Mouse (Mus musculus) lung, postnatal 0 days (tissue): ENCODE measurements around the gene Riok1. TPM values are rescaled to one million over a fixed set of nuclear protein-coding genes. Genes with fewer than 3 reads are reported as not detected.

Experiments
- ATAC-seq: fragments of 200-750 bp; cut with Nextera tagmentation; 2 replicates; pipeline ENCODE4 v1.8.0; 2017; ENCODE audit warnings: moderate library complexity
- DNase-seq: peaks from one replicate; pipeline ENCODE4 v3.0.0-alpha.2; 2016; ENCODE audit warnings: low spot score
- H3K27ac ChIP-seq: fragments of 300-500 bp; sonication (generic); 2 replicates; pipeline ENCODE4 v1.5.1; 2014; ENCODE audit warnings: antibody characterized with exemption, mild to moderate bottlenecking, low read length, mixed read lengths
- H3K27me3 ChIP-seq: fragments of 300-500 bp; sonication (generic); replicated peaks from 2 replicates; pipeline ENCODE4 v1.6.1; 2014; ENCODE audit warnings: low read length, mixed read lengths; ENCODE audit not compliant: insufficient read depth
- H3K36me3 ChIP-seq: fragments of 300-500 bp; sonication (generic); 2 replicates; pipeline ENCODE4 v1.6.1; 2014; ENCODE audit warnings: low read length, mixed read lengths; ENCODE audit not compliant: insufficient read depth
- H3K4me1 ChIP-seq: fragments of 300-500 bp; sonication (generic); 2 replicates; pipeline ENCODE4 v1.6.1; 2014; ENCODE audit warnings: antibody characterized with exemption, low read depth, low read length, mixed read lengths; ENCODE audit not compliant: insufficient read depth
- H3K4me2 ChIP-seq: fragments of 300-500 bp; sonication (generic); replicated peaks from 2 replicates; pipeline ENCODE4 v1.6.1; 2014; ENCODE audit warnings: low read depth, mild to moderate bottlenecking, low read length, moderate library complexity, mixed read lengths
- H3K4me3 ChIP-seq: fragments of 300-500 bp; sonication (generic); 2 replicates; pipeline ENCODE4 v1.5.1; 2014; ENCODE audit warnings: low read depth, low read length
- H3K9ac ChIP-seq: fragments of 300-500 bp; sonication (generic); replicated peaks from 2 replicates; pipeline ENCODE4 v1.6.1; 2014; ENCODE audit warnings: low read depth, mild to moderate bottlenecking
- H3K9me3 ChIP-seq: fragments of 300-500 bp; sonication (generic); 2 replicates; pipeline ENCODE4 v1.6.1; 2016; ENCODE audit warnings: low read length, mixed read lengths
- CTCF ChIP-seq: IDR thresholded peaks from 2 replicates; pipeline ENCODE4 v1.5.1; 2016; ENCODE audit warnings: antibody characterized with exemption, mild to moderate bottlenecking
- EP300 ChIP-seq: IDR thresholded peaks from 2 replicates; pipeline ENCODE4 v1.6.1; 2016; ENCODE audit warnings: antibody characterized with exemption, mild to moderate bottlenecking, control low read depth
- WGBS: fragments of 180-500 bp; shearing (Covaris S2); extraction: QIAGEN DNeasy Blood & Tissue Kit; methylation state at CpG from one replicate; pipeline ENCODE4 v1.1.7; 2014; 5-methylcytosine and 5-hydroxymethylcytosine counted together
- polyA plus RNA-seq: library from polyadenylated mRNA; unstranded; fragments of >200 nt; fragmentation: Nextera tagmentation; extraction: Ambion mirVana; gene quantifications from 2 replicates; pipeline ENCODE4 v1.2.1, GENCODE M21; 2015

The Riok1 gene
- 29.5 and 33.9 TPM in 2 replicates for polyA plus RNA-seq

DNA sequence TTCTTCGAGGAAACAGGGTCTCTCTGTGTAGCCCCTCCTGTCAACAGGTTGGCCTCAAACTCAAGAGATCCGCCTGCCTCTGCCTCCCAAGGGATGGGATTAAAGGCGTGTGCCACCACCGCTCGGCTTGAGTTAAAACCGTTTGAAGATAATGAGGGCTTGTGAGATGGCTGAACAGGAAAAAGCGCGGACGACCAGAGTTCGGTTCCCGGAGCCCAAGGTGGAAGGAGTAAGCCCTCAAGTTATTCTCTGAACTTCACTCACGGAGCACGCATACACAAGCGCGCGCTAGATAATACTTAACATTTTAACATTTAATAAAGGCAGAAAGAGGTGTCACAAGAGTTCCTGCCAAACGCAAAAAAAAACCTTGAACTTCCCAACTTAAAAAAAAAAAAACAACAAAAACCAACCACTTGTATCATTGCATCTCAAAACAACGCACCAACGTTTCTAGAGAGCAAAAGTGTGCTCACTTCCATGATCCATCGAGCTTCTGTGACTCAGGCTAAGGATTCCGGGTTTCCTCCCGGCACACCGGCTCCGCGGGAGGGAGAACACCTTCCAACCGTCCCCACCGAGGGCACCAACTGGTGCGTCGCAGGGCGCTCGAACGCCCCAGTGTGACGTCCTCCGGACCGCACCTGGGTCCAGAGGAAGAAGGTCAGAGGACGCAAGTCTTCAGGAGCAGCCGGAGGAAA, at the start of gene Riok1:
TSS of gene Riok1 (plus strand) at position 653 of the 701 bp plus-strand sequence.
- H3K9me3 ChIP-seq = no peaks in the 10 kb centered on the region
- H3K4me3 ChIP-seq = peak within 1 kb of the TSS; percentile 78
- WGBS = 12% methylated on average over 37 of the region's 37 CpGs
- H3K36me3 ChIP-seq = no peaks in the 10 kb centered on the region
- DNase-seq (no peak), ATAC-seq (peak; percentile 66)
- TF ChIP-seq CTCF = no peak
- TF ChIP-seq EP300 = no peak
- peak within 1 kb of the TSS; percentile 93 for H3K9ac ChIP-seq
- H3K4me2 ChIP-seq = peak within 1 kb of the TSS; percentile 59
- peak within 1 kb of the TSS; percentile 81 for H3K27ac ChIP-seq
- peaks cover 7% of the 10 kb centered on the region for H3K4me1 ChIP-seq
- no peaks in the 10 kb centered on the region for H3K27me3 ChIP-seq

DNA sequence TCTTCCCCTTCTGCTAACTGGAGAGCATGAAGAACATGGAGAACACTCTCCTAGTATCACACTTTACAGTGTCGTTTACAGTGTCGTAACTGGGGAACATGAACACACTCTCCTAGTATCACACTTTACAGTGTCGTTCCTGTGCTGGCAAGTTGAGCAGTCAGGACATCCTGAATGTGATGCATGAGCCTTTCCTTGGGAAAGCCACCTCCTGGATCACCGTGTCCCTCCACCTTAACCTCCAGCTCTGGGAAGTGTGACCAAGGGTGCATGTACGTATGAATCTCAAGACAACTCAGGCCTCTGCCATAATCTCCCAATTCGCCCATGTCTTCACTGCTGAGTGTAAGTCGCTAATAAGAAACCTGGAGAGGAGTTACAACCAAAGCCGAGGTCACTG, 47.1 kb upstream of the Riok1 start:
- no peaks in the 10 kb centered on the region for H3K27me3 ChIP-seq
- no peak overlapping the region for H3K27ac ChIP-seq
- peaks cover 34% of the 10 kb centered on the region for H3K36me3 ChIP-seq
- no peak overlapping the region for H3K9ac ChIP-seq
- WGBS = 84% methylated on average over 8 of the region's 8 CpGs
- H3K9me3 ChIP-seq = no peaks in the 10 kb centered on the region
- no peak overlapping the region for H3K4me2 ChIP-seq
- H3K4me1 ChIP-seq = no peaks in the 10 kb centered on the region; the same call in 1 of the 2 replicates
- no peak for TF ChIP-seq CTCF
- TF ChIP-seq EP300 = no peak
- H3K4me3 ChIP-seq = no peak overlapping the region
- ATAC-seq = no peak
- no peak for DNase-seq

DNA sequence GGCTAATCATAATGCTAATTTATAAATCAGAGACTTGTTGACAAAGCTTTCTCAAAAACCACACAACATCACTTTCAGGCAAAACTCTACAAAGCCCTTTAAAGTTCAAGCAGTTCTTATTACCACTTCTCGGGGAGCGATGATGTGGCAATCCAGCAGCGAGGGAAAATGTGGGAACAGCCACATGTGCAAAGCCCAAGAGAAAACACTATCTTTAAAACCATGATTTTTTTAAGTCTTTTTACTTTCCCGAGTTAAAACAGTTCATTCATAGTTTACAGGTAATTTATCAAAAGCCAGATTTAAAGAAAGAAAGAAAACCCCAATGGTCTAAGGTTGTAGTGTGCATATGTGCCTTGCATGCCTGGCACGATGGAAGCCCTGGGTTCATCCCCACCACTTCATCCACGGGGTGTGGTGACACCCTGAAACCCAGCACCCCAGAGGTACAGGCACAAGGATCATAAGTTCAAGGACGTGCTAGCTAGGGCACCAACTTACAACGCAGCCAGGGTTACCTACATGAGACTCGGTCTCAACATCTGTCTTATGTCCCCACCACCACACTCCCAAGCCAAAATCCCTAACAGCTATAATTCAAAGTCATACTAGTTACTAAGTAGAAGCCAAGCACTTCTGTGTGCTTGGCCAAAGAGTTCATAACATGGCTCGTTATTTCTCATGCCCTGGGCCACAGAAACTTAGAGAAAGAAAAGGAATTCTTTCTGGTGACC, 44.0 kb upstream of the Riok1 start:
- peak; percentile 58 for DNase-seq
- Histone ChIP-seq H3K27ac (peak overlapping the region; percentile 97), H3K4me3 (peak overlapping the region; percentile 97), H3K4me2 (peak overlapping the region; percentile 66), H3K9me3 (no peaks in the 10 kb centered on the region), H3K36me3 (peaks cover 13% of the 10 kb centered on the region; the same call in 1 of the 2 replicates), H3K9ac (peak overlapping the region; percentile 94), H3K4me1 (no peaks in the 10 kb centered on the region; the same call in 1 of the 2 replicates), H3K27me3 (no peaks in the 10 kb centered on the region)
- WGBS = 4% methylated on average over 10 of the region's 10 CpGs
- ATAC-seq = no peak
- TF ChIP-seq EP300 (no peak), CTCF (no peak)

DNA sequence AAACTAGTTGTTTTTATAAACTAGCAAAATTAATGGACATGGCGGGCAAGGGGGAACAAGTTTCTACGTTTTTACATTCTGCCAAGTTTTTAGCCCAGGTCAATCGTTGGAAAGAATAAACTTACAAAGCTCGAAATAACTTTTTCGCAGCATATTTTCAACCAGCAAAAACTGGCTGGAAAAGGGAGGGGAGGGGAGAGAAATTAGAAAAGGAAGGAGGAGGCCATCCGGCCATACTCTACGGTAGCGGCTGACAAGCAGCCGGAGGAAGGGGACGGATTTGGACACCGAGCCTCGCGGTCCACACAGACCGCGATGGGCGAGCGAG, 43.5 kb upstream of the Riok1 start:
- H3K9ac ChIP-seq = peak overlapping the region; percentile 94
- peak overlapping the region; percentile 97 for H3K4me3 ChIP-seq
- under 1% methylated on average over 17 of the region's 17 CpGs for WGBS
- peak overlapping the region; percentile 66 for H3K4me2 ChIP-seq
- H3K27ac ChIP-seq = peak overlapping the region; percentile 97
- H3K27me3 ChIP-seq = no peaks in the 10 kb centered on the region
- no peaks in the 10 kb centered on the region for H3K9me3 ChIP-seq
- no peak for ATAC-seq
- H3K36me3 ChIP-seq = peaks cover 11% of the 10 kb centered on the region; the same call in 1 of the 2 replicates
- peak; percentile 46 for DNase-seq
- H3K4me1 ChIP-seq = no peaks in the 10 kb centered on the region; the same call in 1 of the 2 replicates
- TF ChIP-seq CTCF = no peak
- no peak for TF ChIP-seq EP300

DNA sequence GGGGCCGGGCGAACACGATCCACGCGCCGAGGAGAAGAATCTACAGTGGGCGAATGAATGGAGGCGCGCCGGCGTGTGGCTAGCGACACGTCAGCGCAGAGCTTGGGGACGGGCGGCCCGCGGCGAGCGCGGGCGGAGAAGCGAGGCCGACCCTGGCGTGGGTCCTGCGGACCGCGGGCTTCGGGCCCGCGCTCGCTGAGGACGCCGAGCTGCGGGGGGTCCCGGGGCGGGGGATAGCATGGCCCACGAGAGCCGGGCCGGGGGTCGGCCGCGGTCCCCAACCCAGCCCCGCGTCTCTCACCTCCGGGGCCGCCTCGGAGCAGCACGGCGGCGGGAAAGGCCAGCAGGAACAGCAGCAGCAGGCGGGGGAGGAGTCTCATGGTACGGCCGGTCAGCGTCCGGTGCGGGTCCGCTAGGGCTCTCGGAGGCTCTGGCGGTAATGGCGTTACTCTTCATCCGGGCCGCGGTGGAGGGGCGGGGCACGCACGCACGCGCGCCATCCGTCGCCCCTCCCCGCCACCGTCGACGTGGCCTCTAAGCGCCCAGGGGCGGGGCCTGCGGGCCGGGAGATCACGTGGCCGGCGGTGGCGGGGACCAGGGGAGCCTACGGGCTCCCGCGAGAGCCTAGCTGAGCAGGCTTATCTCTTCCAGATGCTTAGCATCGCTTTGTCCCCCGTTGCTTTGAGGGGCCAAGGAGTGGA, 42.9 kb upstream of the Riok1 start, which contains the start of gene Ssr1:
TSS of gene Ssr1 (minus strand) at position 514 of the 701 bp plus-strand sequence.
- peak within 1 kb of the TSS; percentile 97 for H3K4me3 ChIP-seq
- ATAC-seq (peak; percentile 98), DNase-seq (peak; percentile 99)
- H3K36me3 ChIP-seq = peaks cover 10% of the 10 kb centered on the region; the same call in 1 of the 2 replicates
- TF ChIP-seq CTCF (no peak), EP300 (no peak)
- under 1% methylated on average over 63 of the region's 89 CpGs for WGBS
- peak within 1 kb of the TSS; percentile 94 for H3K9ac ChIP-seq
- no peaks in the 10 kb centered on the region; the same call in 1 of the 2 replicates for H3K4me1 ChIP-seq
- no peaks in the 10 kb centered on the region for H3K9me3 ChIP-seq
- H3K27ac ChIP-seq = peak within 1 kb of the TSS; percentile 97
- H3K4me2 ChIP-seq = peak within 1 kb of the TSS; percentile 66
- no peaks in the 10 kb centered on the region for H3K27me3 ChIP-seq

DNA sequence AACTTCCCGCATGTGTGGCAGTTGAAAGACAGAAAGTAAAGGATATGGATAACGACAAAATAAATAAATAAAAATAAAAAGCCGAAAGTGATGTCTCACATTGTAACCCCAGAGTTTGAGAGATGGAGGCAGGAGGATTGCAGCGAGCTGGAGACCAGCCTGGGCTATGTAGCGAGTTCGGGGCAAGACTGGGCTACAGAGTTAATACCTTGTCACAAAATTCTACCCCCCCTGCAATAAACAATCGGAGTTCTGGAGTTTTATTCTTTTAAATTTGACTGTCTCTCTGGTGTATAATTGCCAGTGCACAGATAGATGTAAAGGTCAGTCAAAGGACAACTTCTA, 42.4 kb upstream of the Riok1 start:
- Histone ChIP-seq H3K27me3 (no peaks in the 10 kb centered on the region), H3K9ac (no peak overlapping the region), H3K4me3 (peak overlapping the region; percentile 97), H3K36me3 (peaks cover 4% of the 10 kb centered on the region; the same call in 1 of the 2 replicates), H3K4me1 (no peaks in the 10 kb centered on the region; the same call in 1 of the 2 replicates), H3K4me2 (peak overlapping the region; percentile 66), H3K27ac (peak overlapping the region; percentile 97; the same call in 1 of the 2 replicates), H3K9me3 (no peaks in the 10 kb centered on the region)
- WGBS = 10% methylated on average over 7 of the region's 7 CpGs
- ATAC-seq (peak; percentile 6), DNase-seq (no peak)
- no peak for TF ChIP-seq EP300
- TF ChIP-seq CTCF = no peak
